Mouse (Mus musculus) thymus, postnatal 14 days (tissue): ENCODE data around the gene Cd3eap.

Source experiments
- DNase-seq: peaks from one replicate; pipeline ENCODE4 v3.0.0; 2021

Gene Cd3eap

DNA sequence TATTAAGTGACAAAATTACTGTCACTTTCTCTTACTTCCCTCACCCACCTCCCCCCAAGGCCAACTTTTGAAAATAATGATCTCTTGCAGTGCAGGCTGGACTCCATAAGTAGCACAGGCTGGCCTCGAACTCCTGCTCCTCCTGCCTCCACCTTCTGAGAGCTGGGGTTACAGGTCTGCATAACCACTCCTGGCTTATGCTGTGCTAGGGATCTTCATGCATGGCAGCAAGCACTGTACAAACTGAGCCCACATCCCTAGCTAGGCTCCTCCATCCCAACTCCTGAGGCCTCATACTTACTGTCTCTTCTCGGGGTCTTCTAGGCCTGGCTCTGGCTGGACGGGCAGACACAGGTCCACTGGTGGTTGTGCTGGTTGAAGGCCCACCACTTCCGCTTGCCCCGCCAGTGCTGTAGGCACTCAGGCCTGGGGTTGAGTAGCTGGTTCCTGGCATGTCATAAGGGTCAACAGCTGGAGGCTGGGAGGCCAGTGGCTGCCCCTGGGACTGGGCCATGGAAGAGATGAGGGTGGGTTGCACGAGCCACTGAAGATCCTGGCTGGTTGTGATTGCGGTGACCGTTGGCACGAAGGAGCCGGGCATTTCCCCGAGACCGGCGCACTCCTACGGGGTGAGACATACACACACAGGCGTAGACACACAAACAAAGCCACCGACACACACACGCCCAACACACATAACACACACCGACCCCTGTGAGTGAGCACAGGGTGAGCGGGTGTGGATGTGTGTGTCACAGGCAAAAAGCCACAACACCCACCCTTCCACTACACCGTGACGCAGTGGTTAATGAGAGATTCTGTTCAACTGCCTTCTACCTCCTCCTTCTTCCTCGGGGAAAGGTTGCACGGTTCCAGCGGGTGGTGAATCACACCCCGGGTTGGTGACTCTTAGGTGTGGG is 52.2 kb downstream of the Cd3eap start:
- DNase-seq, result no peak
